In genomic region chr8:3400509-3400908, GRCm38 (mm10) we compare ENCODE assay signal across 30 mouse cellular contexts. TPM values are rescaled to one million over a fixed set of nuclear protein-coding genes. Genes with fewer than 3 reads are reported as not detected.
DNase-seq lines count a peak whose midpoint lies in the region; ATAC-seq and TF ChIP-seq lines count a peak whose summit lies in the region.
"Had no signal": no experiment of that assay in that cellular context is flagged by ENCODE, and none has a peak within 500 bp of the region (broad histone marks: within the 10 kb centered on the region; RNA-seq: fewer than 3 reads in every experiment).

No protein-coding gene starts in this region.

- WGBS in kidney, embryonic 16.5 days: 29% methylated on average over 2 of the region's 2 CpGs

- H3K4me1 ChIP-seq in kidney, embryonic 16.5 days (ENCODE audit: insufficient read depth, low read length): no peaks in the 10 kb centered on the region
- peaks cover 97% of the 10 kb centered on the region for H3K4me1 ChIP-seq in E14TG2a.4 (replicated peaks; ENCODE audit: low read depth, low read length)
- H3K4me1 ChIP-seq: embryonic facial prominence, embryonic 12.5 days; forebrain, embryonic 13.5 days had no signal

- no peaks in the 10 kb centered on the region for H3K9me3 ChIP-seq in kidney, embryonic 16.5 days (ENCODE audit: low read length)
- H3K9me3 ChIP-seq in E14TG2a.4 (ENCODE audit: low read length): no peaks in the 10 kb centered on the region
- H3K9me3 ChIP-seq: embryonic facial prominence, embryonic 12.5 days; forebrain, embryonic 13.5 days; G1E; heart, embryonic 13.5 days had no signal

- peaks cover 4% of the 10 kb centered on the region; the same call in 1 of the 2 replicates for H3K36me3 ChIP-seq in kidney, embryonic 16.5 days (ENCODE audit: insufficient read depth, low read length)
- H3K36me3 ChIP-seq in E14TG2a.4 (ENCODE audit: insufficient read depth, low read length): peaks cover 76% of the 10 kb centered on the region

- TF ChIP-seq CTCF in E14TG2a.4 (conservative IDR thresholded peaks at IDR 0.05; ENCODE audit: low read length): no peak

- no peak overlapping the region for H3K9ac ChIP-seq in kidney, embryonic 16.5 days (replicated peaks; ENCODE audit: low read length)
- H3K9ac ChIP-seq: embryonic facial prominence, embryonic 12.5 days; forebrain, embryonic 13.5 days; heart, embryonic 13.5 days; liver, postnatal 0 days had no signal

- H3K4me2 ChIP-seq in kidney, embryonic 16.5 days (replicated peaks; ENCODE audit: low read depth, low read length): no peak overlapping the region
- H3K4me2 ChIP-seq: embryonic facial prominence, embryonic 12.5 days; forebrain, embryonic 13.5 days; heart, embryonic 13.5 days; liver, embryonic 11.5 days had no signal

- DNase-seq in kidney, postnatal 14 days: no peak
- DNase-seq in ES-CJ7 (ENCODE audit: low read depth, low spot score) (peak; percentile 86), liver (no peak)
- peak; percentile 24 for DNase-seq in brain, adult 2 months (ENCODE audit: low read depth, low spot score)
- DNase-seq in urinary bladder, postnatal 4 days (ENCODE audit: low spot score in 2 of 2): no peak
- DNase-seq: adrenal gland, postnatal 14 days; cerebellum, postnatal 10 days; gastrocnemius, postnatal 36 days; heart, adult 2 months; heart, postnatal 14 days; liver, postnatal 0 days; right cerebral cortex, postnatal 14 days; thymus, postnatal 25 days had no signal

- no peak overlapping the region for H3K27ac ChIP-seq in kidney, embryonic 16.5 days (ENCODE audit: low read length)
- H3K27ac ChIP-seq: embryonic facial prominence, embryonic 12.5 days; forebrain, embryonic 13.5 days; heart, adult 2 months; heart, embryonic 13.5 days; hindbrain, postnatal 0 days; macrophage had no signal

- no peaks in the 10 kb centered on the region for H3K27me3 ChIP-seq in kidney, embryonic 16.5 days (ENCODE audit: insufficient read depth, low read length)
- H3K27me3 ChIP-seq in E14TG2a.4 (ENCODE audit: insufficient read depth, low read length): no peaks in the 10 kb centered on the region
- H3K27me3 ChIP-seq: embryonic facial prominence, embryonic 12.5 days; forebrain, embryonic 13.5 days; heart, embryonic 13.5 days had no signal

- peak; percentile 64; the same call in 1 of the 2 replicates for ATAC-seq in kidney, embryonic 16.5 days (ENCODE audit: low FRiP score, low TSS enrichment)
- ATAC-seq: forebrain, embryonic 13.5 days; hindbrain, postnatal 0 days; intestine, embryonic 16.5 days; liver, postnatal 0 days; lung, postnatal 0 days had no signal

- H3K4me3 ChIP-seq in kidney, embryonic 16.5 days (ENCODE audit: low read length): no peak overlapping the region
- peak overlapping the region; percentile 54 for H3K4me3 ChIP-seq in E14TG2a.4 (replicated peaks; ENCODE audit: low read length)
- H3K4me3 ChIP-seq: embryonic facial prominence, embryonic 12.5 days; forebrain, embryonic 13.5 days; heart, adult 2 months; heart, embryonic 13.5 days had no signal

RNA-seq across cellular contexts. Expression of gene Arhgef18, which starts 7.7 kb away (rescaled TPM):
- polyA plus RNA-seq in kidney, embryonic 16.5 days (2015; fragmentation: Nextera tagmentation; extraction: Ambion mirVana): 11.6 and 12.1 TPM in 2 replicates

RNA-seq across cellular contexts. Expression of gene A430078G23Rik, which starts 47.3 kb away (rescaled TPM):
- polyA plus RNA-seq in kidney, embryonic 16.5 days (2015; fragmentation: Nextera tagmentation; extraction: Ambion mirVana): 0.16 and 0.19 TPM in 2 replicates
- polyA plus RNA-seq: C2C12; cortical plate, adult 2 months; embryonic facial prominence, embryonic 12.5 days; heart, embryonic 13.5 days; hindbrain, embryonic 11.5 days; hindbrain, postnatal 0 days; limb, embryonic 11.5 days; midbrain, postnatal 0 days; neural tube, embryonic 14.5 days had no signal

Comparison
In these comparisons a context has a peak if more than half of its experiments do, and no peak if none do; other contexts are left out.
1. DNase-seq: peak in ES-CJ7 (single experiment) and brain, adult 2 months (single experiment); none in kidney, postnatal 14 days (single experiment), urinary bladder, postnatal 4 days (0 of 2) and liver (single experiment).